Mouse (Mus musculus) CD4-positive, CD25-positive, alpha-beta regulatory T cell, adult 2 months (primary cell): ENCODE results near the gene Pex11g.

Source experiments
- DNase-seq: peaks from one replicate; pipeline ENCODE4 v3.0.0-alpha.2; 2012; ENCODE audit warnings: low read depth, low spot score

Pex11g gene

DNA sequence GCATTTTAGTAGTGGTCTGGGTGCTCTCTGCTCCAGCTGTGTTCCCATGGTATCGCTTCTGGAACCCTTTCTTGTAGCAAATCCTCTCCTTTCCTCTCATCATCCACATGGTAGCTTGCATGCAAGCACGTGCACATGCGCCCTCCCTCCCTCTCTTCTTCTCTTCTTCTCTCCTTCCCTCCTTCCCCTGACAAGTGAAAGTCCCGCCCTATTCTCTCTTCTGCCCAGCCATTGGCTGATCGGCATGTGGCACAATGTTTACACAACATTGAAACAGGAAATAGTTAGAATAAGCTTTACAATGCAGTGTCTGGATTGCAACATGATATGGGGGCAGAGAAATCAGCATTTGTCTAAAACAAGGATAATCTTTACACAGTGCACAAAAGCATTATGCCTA, 14.1 kb upstream of the Pex11g start:
- DNase-seq = no peak

DNA sequence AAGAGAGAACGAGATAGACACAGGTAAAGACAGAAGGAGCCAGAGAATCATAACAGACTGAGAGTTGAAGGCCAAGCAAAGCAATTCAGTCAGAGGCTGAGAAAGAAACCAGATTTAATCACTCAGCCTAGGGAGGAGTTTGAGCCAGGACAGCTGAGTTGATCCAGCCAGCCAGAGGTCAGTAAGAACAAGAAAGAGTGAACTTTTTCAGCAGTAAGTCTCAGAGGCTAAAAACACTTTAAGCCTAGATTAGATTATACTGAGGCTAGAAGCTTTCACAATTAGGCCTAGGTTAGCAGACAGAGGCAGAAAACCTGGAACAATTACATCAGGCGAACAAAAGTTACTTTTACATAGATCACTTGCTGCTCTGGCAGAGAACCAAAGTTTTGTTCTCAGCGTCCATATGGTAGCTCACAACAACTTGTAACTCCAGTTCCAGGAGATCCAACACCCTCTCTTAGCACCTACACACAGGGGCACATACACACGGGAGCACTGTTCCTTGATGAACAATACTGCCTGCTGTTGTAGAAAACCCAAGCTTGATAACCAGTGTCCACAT, 12.8 kb upstream of the Pex11g start:
- no peak for DNase-seq

DNA sequence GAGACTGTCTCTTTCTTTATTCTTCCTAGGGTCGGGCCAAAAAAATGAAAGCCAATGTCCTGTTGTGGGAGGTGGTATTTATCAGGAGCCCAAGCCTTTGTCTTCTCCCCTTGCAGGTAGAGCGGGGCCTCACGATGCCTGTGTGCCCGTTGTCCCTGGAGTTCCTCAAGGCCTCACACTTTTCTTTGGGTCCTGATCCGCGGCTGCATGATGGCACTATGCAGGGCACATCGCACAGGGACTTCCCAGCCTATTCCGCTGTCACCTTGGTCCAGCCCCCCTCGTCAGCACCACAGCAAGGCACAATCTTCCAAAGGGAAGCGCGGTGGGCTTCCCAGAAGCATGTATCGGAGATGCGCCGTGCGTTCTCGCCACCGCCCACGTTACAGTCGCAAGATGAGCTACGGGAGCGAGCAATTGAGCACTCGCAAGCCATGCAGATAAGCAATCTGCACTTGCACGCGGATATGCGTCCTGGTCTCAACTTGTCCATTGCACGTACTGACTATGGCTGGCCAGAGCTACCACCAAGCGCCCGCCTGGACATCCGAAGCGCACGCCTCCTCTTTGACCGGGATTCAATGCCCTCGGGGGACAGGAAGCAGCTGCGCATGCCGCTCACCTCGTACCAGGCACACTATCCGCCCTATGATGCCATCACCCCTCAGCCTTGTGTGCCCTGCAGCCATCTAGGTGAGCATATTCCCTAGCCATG, 8.4 kb upstream of the Pex11g start:
- DNase-seq = no peak

DNA sequence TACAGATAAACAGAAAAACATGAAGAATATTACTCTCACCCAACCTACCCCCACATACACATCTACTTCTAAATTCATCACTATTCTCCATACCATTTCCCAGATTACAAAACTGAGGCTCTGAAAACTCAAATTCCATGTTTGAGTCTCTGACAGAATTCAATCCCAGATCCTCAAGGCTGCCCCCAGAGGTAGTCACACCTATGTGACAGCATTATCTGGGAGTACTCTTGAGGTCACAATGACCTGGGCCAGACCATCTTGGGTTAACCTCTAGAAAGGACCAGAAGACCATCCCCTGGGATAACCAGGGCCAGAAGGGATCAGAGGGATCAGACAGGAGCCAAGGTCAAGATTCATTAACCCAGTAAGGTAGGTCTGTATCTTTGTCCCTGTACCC, 3.1 kb upstream of the Pex11g start, which contains the start of gene Tex45:
TSS of gene Tex45 (plus strand) at position 301 of the 400 bp plus-strand sequence.
- no peak for DNase-seq

DNA sequence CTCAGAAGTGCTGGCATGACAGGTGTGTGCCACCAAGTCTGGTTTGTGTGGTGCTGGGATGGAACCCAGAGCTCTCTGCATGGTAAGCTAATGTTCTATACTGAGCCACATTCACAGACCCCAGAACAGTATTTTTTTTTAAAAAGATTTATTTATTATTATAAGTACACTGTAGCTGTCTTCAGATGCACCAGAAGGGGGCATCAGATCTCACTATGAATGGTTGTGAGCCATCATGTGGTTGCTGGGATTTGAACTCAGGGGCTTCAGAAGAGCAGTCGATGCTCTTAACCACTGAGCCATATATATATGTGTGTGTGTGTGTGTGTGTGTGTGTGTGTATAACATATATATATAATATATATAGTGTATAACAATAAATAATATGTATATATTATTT, 1.4 kb upstream of the Pex11g start:
- DNase-seq = peak; percentile 43

DNA sequence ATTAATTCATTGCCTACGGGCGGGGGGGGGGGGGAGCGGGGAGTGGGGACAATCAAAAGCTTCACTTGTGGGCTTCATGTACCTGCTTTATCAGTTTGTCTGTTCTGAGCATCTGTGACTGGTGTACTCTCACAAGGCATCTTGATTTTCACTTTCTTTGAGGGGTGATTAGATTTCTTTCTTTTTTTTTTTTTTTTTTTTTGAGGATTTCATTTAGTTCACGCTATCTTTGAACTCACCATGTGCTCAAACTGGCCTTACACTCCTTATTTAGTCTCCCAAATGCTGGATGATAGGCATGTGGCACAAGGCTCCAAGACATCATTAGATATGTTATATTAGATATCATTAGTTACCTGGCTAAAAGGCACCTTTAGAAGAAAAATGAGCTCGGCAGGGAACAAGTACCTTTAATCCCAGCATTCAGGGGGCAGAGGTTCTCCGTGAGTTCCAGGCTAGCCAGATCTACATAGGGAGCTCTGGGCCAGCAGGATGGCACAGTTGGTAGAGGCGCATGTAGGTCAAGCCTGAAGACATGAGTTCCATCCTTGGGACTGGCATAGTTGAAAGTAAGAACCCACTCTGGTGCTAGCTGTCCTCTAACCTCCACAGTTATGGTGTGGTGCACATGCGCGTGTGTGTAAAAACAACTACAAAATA, 536 bp upstream of the Pex11g start:
- no peak for DNase-seq

DNA sequence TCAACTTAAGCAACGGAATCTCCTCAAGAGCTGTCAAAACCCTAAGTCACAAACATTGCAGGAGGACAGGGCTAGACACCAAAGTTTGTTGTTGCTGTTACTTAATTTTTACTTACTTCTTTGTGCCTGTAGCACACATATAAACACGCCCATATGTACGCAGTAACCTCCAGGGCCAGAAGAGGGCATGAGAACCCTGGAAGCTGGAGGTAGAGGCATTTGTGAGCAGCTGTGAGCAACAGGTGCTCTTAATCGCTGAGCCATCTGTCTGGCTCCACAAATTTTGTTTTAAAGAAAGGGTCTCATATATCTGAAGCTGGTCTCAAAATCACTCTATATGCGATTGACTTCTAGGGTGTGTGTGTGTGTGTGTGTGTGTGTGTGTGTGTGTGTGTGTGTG, 3.2 kb downstream of the Pex11g start:
- peak; percentile 67 for DNase-seq

DNA sequence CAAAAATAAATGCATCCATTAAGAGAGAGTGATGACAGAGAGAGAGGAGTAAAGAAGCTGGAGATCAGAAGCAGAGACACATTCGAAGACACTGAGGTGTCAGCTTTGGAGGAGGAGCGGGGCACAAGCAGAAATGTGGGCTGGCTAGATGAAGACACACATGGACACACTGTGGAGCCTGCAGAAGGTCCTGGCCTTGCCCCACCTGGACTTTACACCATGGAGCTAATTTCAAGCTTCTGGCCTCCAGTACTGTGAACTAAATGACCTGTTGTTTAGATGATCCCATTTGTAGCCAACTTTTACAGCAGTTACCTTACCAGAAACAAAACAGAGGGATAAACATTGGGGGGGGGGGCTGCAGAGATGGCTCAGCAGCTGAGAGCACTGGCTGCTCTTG, 4.2 kb downstream of the Pex11g start:
- DNase-seq = no peak

DNA sequence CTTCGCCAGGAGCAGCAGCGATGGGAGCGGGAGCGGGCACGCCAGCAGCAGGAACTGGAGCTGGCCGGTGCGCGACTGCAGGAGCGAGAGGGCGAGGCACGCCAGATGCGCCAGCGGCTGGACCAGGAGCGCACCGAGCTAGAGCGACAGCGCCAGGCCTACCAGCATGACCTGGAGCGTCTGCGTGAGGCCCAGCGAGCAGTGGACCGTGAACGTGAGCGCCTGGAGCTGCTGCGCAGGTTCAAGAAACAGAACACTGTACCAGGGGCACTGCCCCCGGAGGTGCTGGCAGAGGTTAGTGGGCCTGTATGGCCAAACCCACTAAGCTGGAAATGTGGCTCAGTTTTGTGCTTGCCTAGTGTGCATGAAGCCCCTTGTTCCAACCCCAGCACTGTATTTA, 15.5 kb downstream of the Pex11g start:
- no peak for DNase-seq

DNA sequence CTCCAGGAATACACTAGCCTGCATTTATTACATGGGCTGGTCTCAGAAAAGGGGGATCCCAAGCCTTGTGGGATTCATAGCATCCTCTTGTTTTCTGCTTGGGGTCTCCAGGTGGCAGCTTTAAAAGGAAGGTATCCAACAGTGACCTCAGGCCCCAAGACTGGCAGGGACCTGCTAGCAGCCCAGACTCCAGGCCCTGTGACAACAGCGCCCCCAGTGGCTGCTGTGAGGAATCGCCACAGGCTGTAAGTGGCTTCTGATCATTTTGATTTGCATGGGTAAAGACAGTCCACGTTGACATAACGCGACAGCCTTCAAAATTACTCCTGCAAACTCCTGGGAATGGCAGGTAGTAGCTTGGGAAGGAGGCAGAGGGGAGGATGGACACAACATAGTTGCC, 16.8 kb downstream of the Pex11g start:
- DNase-seq = peak; percentile 75

DNA sequence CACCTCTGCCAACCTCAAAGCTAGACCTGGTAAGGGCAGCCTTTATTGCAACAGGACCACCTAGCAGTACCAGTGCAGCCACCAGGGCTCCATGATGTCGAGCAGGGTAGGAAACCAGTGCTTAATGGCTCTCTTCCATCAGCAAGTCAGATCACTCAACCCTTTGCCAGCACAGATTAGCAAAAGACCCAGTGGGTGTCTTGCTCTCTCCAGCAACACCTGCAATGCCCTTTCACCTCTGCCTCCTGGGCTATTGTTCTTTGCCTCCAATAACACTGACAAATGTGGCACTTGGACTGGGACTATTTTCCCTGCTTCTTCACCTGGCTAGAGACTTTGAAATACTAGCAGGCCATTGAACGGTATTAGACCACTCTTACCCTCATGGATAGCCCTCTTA, 18.3 kb downstream of the Pex11g start:
- DNase-seq = no peak

DNA sequence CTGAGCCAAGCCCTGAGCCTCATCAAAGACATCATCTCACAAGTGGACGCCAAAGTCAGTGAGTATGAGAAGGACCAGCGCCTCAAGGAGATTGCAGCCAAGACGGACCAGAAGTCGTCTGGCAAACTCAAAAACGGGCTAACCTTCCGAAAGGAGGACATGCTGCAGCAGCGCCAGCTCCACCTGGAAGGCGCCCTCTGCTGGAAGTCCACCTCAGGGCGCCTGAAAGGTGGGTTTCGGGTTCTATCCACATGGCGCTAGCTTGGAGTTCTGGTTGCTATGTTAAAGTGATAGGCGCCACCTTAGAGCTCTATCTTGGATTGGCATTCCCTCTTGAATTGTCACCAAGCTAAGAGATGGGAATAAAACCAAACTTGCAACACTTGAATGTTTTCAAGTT, 28.0 kb downstream of the Pex11g start:
- peak; percentile 49 for DNase-seq

DNA sequence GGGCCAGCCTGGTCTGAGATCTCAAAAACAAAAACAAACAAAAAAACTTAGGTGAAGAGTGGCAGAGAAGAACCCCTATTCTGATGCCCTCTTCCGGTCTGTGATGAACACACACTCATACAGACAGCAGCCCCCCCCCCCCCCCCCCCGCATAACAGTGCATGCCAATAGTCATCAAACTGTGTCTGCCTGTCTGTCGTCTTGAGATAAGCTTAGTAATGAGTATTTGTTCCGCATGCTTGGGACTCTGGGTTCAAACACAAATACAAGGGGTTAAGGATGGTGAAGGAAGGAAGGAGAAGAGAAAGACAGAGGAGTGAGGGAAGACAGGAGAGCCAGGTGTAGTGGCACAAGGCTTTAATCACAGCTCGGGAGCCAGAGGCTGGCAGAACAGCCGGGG, 31.0 kb downstream of the Pex11g start:
- no peak for DNase-seq

DNA sequence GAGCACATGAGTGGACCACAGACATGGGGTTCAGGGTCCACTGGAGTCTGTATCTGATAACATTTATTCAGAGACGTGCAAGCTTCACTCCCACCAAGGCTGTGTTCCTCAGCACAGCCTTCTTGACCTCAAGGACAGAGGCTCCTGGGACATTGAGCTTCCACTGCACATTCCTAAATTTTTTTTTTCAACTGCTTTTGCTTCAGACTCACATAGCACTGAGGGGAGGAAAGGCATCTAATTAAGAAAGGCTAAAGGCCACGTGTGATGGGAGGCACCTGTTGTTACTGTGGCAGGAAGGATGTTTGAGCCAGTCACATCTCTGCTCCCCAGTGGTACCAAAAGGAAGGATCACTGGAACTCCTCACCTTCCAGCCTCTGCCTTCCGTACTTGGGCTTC, 36.4 kb downstream of the Pex11g start:
- no peak for DNase-seq

DNA sequence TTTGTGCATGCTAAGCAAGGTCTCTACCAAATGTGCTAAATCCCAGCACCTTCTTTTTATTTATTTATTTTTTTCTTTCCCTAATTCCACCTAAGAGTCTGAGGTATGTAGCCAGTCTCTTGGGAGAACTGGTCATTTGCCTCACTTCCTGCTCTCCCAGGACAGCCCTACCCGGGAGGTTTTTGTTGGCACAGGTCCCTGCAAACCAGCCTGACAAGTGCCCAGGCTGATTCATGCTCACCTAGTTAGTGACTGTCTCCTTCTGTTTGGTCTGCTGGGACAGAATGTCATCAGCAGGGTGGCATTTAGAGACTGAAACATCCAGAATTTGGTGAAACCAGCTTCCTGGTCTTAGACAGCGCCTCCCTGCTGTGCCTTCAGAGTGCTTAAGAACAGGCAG, 37.5 kb downstream of the Pex11g start:
- no peak for DNase-seq

DNA sequence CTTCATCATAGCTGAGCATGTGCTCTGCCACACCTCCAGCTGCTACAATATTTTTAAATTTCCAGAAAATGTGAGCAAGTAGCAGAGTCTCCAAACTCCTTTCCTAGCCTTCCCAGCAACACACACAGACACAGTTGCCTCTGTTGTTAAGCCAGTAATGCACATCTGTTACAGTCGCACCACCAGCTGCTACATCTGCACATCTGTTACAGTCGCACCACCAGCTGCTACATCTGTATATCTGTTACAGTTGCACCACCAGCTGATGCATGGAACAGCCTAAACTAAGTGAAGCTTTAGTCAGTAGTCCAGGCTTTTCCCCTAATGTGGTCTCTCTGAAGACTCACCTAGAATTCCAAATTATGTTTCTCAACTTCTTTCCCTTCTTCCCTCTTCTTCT, 39.1 kb downstream of the Pex11g start:
- no peak for DNase-seq

DNA sequence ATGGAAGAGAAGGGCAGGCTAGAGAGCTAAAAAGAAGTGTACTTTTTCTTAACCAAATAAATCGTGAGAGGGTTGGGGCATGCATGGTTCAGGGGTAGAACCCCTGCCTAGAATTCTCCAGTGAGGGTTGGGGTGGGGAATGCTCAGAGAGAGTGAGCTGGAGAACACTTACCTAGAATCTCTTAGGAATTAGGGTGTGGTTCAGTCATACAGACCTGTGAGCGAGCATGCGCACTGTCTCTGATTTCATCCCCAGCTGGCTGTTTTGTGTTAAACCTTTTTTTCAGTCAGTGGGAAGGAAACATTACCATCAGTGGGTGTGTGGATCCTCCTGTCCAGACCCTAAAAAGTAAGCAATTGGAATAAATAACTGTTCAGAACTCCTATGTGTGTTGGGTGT, 41.3 kb downstream of the Pex11g start:
- DNase-seq = no peak

DNA sequence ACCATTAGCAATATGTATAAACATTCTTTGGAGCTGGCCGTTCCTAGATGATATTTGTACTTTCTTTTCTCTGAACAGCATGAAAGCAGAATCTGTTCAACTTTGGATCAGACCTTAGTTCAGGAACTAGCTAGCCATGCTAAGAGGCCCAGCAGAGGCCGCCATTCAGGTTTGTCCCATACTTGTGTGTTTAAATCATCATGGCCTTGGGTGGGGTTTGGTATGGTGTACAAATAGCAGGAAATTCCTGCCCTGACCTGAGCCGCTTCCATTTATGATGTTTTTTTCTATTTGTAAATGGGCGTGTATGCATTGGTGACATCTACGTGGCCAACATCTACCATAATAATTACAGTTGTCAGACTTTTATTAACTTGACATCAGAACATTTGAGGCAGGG, 42.3 kb downstream of the Pex11g start:
- no peak for DNase-seq

DNA sequence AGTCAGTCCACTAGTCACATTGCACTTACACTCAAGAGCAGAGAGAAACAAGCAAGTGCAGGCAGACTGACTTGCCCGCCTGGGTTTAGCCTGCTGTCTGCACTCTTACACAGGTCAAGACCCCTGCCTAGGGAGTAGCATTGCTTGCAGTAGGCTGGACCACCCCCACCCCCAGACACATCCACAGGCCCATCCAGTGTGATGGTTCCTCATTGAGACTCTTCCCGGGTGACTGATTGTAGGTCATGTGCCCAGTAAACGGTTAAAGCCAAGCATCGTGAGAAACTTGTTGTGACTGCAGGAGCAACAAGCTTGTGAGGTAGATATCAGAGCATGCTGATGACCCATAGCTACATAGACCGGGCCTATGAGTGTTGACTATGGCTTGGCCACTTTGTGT, 46.0 kb downstream of the Pex11g start:
- DNase-seq = no peak

DNA sequence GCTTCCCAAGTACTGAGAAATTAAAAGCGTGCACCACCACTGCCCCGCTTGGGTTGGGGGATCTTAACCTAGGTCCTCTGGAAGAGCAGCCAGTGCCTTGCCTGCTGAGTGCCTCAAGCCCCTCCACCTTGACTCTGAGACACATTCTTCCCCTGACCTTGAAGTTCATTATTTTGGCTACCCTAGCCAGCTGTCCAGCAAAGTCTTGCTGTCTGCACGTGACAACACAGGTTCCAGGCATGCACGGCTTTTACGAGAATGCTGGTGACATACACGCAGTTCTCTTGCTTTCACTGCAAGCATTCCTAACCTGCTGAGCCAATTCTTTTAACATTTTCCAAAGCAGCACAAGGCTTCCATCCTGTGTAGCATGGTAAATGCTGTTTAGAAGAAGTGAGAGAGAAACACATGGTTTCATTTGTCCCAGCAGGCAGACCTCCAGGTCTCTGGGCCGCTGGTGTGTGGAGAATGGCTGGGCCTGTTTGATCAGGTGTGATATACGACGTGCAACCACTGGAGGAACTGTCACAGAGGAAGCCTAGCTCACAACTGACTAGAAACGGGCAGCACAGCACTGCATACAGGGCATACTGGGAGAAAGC, 47.3 kb downstream of the Pex11g start:
- no peak for DNase-seq

DNA sequence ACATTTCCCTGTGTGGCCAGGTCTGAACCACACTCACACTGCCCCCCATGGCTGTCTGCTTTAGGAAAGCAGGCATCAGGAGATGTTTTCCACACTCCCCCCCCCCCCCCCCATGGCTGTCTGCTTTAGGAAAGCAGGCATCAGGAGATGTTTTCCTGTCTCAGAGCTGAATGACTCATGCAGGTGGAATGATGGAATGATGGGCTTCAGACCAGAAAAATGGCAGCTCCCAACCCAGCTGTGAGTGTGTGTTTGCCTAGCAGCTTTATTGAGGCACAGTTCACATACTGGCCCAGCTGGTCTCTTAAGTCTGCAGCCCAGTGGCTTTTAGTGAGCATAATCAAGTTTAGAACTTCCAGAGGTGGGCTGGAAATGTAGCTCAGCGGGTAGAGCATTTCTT, 49.4 kb downstream of the Pex11g start:
- DNase-seq = no peak

DNA sequence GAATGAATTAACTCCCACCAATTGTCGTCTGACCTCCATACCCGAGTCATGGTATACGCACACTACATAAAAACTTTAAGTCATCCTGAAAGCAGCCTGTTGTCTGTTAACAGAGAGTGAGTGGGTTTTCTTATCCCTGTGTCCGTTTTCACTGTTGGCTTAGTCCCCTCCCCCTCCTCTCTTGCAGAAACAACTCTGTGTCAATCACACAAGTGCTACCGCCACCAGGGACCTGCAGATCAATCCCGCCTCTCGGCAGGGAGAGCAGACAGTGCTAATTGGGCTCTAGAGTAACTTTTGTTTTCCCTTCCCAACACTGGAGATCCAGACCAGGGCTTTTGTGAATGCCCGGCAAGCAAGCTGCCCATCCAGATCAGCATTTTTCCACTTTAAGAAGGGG, 50.0 kb downstream of the Pex11g start:
- DNase-seq = no peak

DNA sequence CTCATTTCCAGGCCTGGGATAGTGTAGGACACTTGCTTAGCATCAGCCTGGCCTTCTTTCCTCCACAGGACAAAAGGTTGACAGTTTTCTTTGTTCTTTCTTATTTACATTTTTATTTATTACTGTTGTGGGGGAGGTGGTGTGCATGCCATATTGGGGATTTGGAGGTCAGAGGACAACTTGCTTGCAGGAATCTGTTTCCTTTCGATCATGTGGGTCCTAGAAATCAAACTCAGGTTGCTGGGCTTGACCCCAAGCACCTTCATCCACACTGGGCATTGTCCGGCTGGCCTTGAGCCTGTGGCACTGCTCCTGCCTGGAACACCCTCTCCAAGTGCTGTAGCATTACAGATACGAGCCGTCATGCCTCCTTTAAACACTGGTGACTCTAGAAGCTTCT, 50.6 kb downstream of the Pex11g start:
- no peak for DNase-seq
